Mouse (Mus musculus) cerebellum, adult 8-10 months (tissue): ENCODE data around the gene Ank2.

Experiments used
- DNase-seq: peaks from one replicate; pipeline ENCODE4 v3.0.0; 2022

Gene Ank2

GRCm38 (mm10) chr3:127225799-127226730 lies 273.1 kb downstream of the Ank2 start:
- peak; percentile 67 for DNase-seq

- peak; percentile 60 for DNase-seq
These were observed 273.9 kb downstream of the Ank2 start for GRCm38 (mm10) chr3:127225167-127225798.

GRCm38 (mm10) chr3:127224315-127225166 lies 274.6 kb downstream of the Ank2 start:
- DNase-seq: peak; percentile 51

GRCm38 (mm10) chr3:127222086-127222485 lies 277.1 kb downstream of the Ank2 start:
- no peak for DNase-seq

- peak; percentile 15 for DNase-seq
These were observed 278.3 kb downstream of the Ank2 start for GRCm38 (mm10) chr3:127220859-127221258.

GRCm38 (mm10) chr3:127213534-127213933 lies 285.6 kb downstream of the Ank2 start:
- peak; percentile 32 for DNase-seq

GRCm38 (mm10) chr3:127211119-127211518 lies 288.0 kb downstream of the Ank2 start:
- no peak for DNase-seq

GRCm38 (mm10) chr3:127210552-127210951 lies 288.6 kb downstream of the Ank2 start:
- peak; percentile 45 for DNase-seq

GRCm38 (mm10) chr3:127208871-127209270 lies 290.3 kb downstream of the Ank2 start:
- no peak for DNase-seq

- DNase-seq: peak; percentile 80
These were observed 293.2 kb downstream of the Ank2 start for GRCm38 (mm10) chr3:127205883-127206434.

- no peak for DNase-seq
These were observed 296.6 kb downstream of the Ank2 start for GRCm38 (mm10) chr3:127202484-127203115.

GRCm38 (mm10) chr3:127200789-127201188 lies 298.4 kb downstream of the Ank2 start:
- DNase-seq: peak; percentile 61

- DNase-seq: no peak
These were observed 300.0 kb downstream of the Ank2 start for GRCm38 (mm10) chr3:127199112-127199665.

GRCm38 (mm10) chr3:127198656-127199055 lies 300.5 kb downstream of the Ank2 start:
- DNase-seq: peak; percentile 81

- peak; percentile 80 for DNase-seq
These were observed 310.4 kb downstream of the Ank2 start for GRCm38 (mm10) chr3:127188789-127189128.

- DNase-seq: peak; percentile 71
These were observed 310.9 kb downstream of the Ank2 start for GRCm38 (mm10) chr3:127188086-127188788.

- no peak for DNase-seq
These were observed 312.1 kb downstream of the Ank2 start for GRCm38 (mm10) chr3:127187081-127187480.

- no peak for DNase-seq
These were observed 312.9 kb downstream of the Ank2 start for GRCm38 (mm10) chr3:127186239-127186638.

GRCm38 (mm10) chr3:127183998-127184753 lies 315.0 kb downstream of the Ank2 start:
- DNase-seq: peak; percentile 61

- no peak for DNase-seq
These were observed 326.5 kb downstream of the Ank2 start for GRCm38 (mm10) chr3:127172697-127173096.

- DNase-seq: no peak
These were observed 328.9 kb downstream of the Ank2 start for GRCm38 (mm10) chr3:127170246-127170645.
